Mouse (Mus musculus): Measurements from ENCODE around the gene U2af1. TPM values are rescaled to one million over a fixed set of nuclear protein-coding genes. Genes with fewer than 3 reads are reported as not detected.

U2af1 gene
- polyA plus RNA-seq, 1 experiment from 2014 or later: 124 TPM

DNA sequence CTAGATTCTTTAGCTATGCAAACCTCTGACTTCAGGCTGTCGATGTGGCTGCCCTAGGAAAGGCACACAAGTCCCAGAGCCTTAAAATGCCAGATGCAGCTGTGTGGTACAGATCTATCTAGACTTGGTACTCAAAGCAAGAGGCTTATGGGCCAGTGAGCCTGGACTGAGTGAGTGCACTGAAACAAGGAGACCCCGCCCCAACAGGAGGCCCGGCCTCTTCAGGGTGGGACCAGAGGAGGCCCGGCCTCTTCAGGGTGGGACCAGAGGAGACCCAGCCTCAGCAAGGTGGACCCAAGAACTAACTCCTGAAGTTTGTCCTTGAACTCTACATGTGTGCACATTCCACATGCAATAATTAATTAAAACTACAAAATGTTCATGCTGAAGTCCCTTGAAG is 15.8 kb downstream of the U2af1 start:
- TF ChIP-seq EP300 (IDR thresholded peaks at IDR 0.05; ENCODE audit: low read depth) (no peak), CTCF (IDR thresholded peaks at IDR 0.05; ENCODE audit: low read depth) (no peak)
- Histone ChIP-seq H3K27me3 (ENCODE audit: insufficient read depth, low read length) (no peaks in the 10 kb centered on the region), H3K9me3 (ENCODE audit: low read length) (no peaks in the 10 kb centered on the region), H3K4me2 (ENCODE audit: low read depth, low read length) (no peak overlapping the region), H3K9ac (replicated peaks) (no peak overlapping the region), H3K4me3 (ENCODE audit: low read depth, low read length) (no peak overlapping the region), H3K36me3 (replicated peaks; ENCODE audit: insufficient read depth, low read length) (peaks cover 16% of the 10 kb centered on the region), H3K27ac (ENCODE audit: low read depth) (no peak overlapping the region), H3K4me1 (ENCODE audit: insufficient read depth) (0 out of 2 replicates have a peak, but pooled peaks cover 5% of the 10 kb centered on the region)
- DNase-seq (no peak), ATAC-seq (no peak)
- 57% methylated on average over 4 of the region's 4 CpGs for WGBS (ENCODE audit: insufficient replicate concordance)

DNA sequence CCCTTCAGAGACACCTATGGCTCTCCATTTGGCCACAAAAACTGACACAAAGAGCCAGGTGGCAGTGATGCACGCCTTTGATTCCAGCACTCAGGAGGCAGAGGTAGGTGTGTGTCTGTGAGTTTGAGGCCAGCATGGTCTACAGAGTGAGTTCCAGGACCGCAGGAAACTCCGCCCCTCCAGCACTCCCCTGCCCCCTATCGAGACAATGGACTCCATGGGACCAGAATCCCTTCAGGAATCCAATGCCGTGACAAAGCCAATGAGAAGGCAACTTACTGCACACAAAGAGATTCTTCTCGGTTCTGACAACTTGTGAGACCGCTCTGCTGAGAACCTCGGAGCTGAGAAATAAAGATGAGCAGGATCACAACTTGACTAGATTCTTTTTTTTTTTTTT is 16.4 kb downstream of the U2af1 start:
- WGBS (ENCODE audit: insufficient replicate concordance): 54% methylated on average over 8 of the region's 8 CpGs
- Histone ChIP-seq H3K36me3 (replicated peaks; ENCODE audit: insufficient read depth, low read length) (peaks cover 10% of the 10 kb centered on the region), H3K9ac (replicated peaks) (no peak overlapping the region), H3K27me3 (ENCODE audit: insufficient read depth, low read length) (peaks cover 2% of the 10 kb centered on the region; the same call in 1 of the 2 replicates), H3K4me3 (ENCODE audit: low read depth, low read length) (no peak overlapping the region), H3K4me2 (ENCODE audit: low read depth, low read length) (no peak overlapping the region), H3K27ac (ENCODE audit: low read depth) (no peak overlapping the region), H3K4me1 (ENCODE audit: insufficient read depth) (0 out of 2 replicates have a peak, but pooled peaks cover 7% of the 10 kb centered on the region), H3K9me3 (ENCODE audit: low read length) (no peaks in the 10 kb centered on the region)
- TF ChIP-seq EP300 (IDR thresholded peaks at IDR 0.05; ENCODE audit: low read depth) (no peak), CTCF (IDR thresholded peaks at IDR 0.05; ENCODE audit: low read depth) (no peak)
- ATAC-seq: no peak
- DNase-seq: no peak

DNA sequence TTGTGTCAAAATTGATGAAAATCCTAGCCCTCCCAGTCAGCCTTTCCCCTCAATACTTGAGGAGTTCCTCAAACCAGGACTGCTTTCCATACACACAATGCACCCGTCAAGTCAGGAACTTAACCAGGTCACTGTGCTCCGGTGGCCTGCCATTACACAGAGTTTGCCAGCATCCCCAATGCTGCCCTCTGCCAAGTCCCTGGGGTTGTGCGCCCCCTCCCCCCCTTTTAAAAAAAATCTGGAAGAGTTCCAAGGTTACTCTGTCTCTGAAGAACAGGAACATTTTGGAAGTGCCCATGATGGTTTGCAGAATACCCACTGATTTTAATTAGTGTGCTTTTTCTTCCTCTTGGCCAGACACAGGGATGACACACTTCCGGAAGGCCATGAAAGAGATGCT is 19.0 kb downstream of the U2af1 start:
- H3K27me3 ChIP-seq (ENCODE audit: insufficient read depth, low read length): peaks cover 21% of the 10 kb centered on the region; the same call in 1 of the 2 replicates

DNA sequence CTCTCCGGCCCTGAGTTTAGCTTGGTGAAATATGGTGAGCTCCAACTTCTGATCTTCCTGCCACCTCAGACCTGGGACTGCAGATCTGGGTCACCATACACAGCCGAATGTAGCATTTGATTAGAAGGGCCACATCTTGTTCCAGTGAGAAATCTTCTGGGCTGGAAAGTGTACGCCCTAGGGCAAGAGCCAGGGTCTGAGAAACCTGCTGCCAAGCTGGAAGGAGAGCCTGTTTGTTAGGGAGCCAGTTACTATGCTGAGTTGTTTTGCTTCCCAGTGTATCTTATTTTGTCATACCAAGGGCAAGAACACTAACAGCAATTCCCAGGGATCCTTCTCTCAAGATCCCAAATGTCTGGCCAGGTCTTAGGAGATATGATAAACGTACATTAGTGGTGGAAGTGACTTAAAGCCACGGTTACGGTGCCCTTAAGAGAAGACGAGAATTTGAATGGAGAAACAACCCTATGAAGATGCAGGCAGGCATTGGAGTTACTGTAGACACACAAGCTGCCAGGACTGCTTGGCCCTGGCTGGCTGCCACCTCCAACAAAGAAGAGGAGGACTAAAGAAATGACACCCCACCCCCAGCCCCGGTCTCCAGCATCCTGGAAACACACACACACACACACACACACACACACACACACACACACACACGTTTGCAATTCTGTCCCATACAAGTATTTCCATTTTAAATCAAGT is 20.7 kb downstream of the U2af1 start:
- Histone ChIP-seq H3K9ac (replicated peaks) (no peak overlapping the region), H3K27ac (ENCODE audit: low read depth) (peak overlapping the region; percentile 97), H3K27me3 (ENCODE audit: insufficient read depth, low read length) (peaks cover 21% of the 10 kb centered on the region; the same call in 1 of the 2 replicates), H3K4me2 (ENCODE audit: low read depth, low read length) (no peak overlapping the region), H3K9me3 (ENCODE audit: low read length) (no peaks in the 10 kb centered on the region), H3K4me3 (ENCODE audit: low read depth, low read length) (no peak overlapping the region), H3K36me3 (replicated peaks; ENCODE audit: insufficient read depth, low read length) (no peaks in the 10 kb centered on the region), H3K4me1 (ENCODE audit: insufficient read depth) (peaks cover 13% of the 10 kb centered on the region; the same call in 1 of the 2 replicates)
- ATAC-seq (no peak), DNase-seq (peak; percentile 58)
- WGBS (ENCODE audit: insufficient replicate concordance): 55% methylated on average over 9 of the region's 9 CpGs
- TF ChIP-seq CTCF (IDR thresholded peaks at IDR 0.05; ENCODE audit: low read depth) (no peak), EP300 (IDR thresholded peaks at IDR 0.05; ENCODE audit: low read depth) (no peak)

More for the DNA sequence above, 19.0 kb downstream of the U2af1 start:
- Histone ChIP-seq H3K36me3 (replicated peaks; ENCODE audit: insufficient read depth, low read length) (no peaks in the 10 kb centered on the region), H3K4me1 (ENCODE audit: insufficient read depth) (peaks cover 13% of the 10 kb centered on the region; the same call in 1 of the 2 replicates), H3K27ac (ENCODE audit: low read depth) (0 out of 2 replicates have a peak overlapping the region, but pooled peaks have one; percentile 44), H3K9ac (replicated peaks) (no peak overlapping the region), H3K9me3 (ENCODE audit: low read length) (no peaks in the 10 kb centered on the region), H3K4me3 (ENCODE audit: low read depth, low read length) (no peak overlapping the region), H3K4me2 (ENCODE audit: low read depth, low read length) (no peak overlapping the region)
- TF ChIP-seq CTCF (IDR thresholded peaks at IDR 0.05; ENCODE audit: low read depth): no peak
- no peak for TF ChIP-seq EP300 (IDR thresholded peaks at IDR 0.05; ENCODE audit: low read depth)
- WGBS (ENCODE audit: insufficient replicate concordance): 63% methylated on average over 4 of the region's 4 CpGs
- DNase-seq (peak; percentile 50), ATAC-seq (no peak)

DNA sequence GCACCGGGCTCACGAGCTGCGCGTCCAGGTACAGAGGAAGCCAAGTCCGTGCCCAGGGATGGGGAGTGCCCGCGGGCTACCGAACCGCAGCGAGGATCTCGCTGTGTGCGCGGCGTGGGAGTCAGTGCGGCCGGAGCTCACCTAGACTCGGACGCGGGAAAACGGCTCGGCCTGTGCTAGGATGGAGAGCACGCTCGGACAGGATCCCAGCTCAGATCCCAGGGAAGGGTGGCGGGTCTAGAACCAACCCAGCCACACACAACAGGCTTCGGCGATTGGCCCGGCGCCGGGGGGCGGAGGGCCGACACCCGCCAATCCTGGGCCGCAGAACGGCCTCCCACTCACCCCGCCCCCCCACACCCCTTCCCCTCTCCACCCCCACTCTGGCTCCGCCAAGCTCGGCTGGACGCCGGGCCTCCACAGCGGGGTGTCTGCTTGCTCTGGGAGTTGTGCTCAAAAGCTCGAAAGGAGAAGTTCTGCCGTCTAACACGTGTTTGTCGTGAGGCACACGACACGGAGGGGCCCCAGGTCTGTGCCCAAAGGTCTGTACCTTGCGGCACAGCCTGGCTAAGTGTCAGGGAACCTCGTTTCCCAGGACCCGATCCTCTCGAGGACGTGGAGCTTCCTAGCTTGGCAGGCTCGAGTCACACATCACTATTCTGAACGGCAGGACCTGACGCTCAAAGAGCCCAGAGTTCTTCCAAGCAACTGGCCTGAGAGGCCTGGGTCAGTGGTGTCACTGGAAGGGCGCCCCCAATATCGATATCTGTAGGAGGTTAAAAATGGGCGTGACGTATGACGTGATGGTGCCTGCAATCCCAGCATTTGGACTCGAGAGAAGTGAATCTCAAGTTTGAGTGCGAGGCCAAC is 21.5 kb downstream of the U2af1 start, which contains the start of gene Cbs:
Cbs (minus strand) TSS at position 297 of the 870 bp plus-strand sequence.
- H3K4me2 ChIP-seq (ENCODE audit: low read depth, low read length): peak within 1 kb of the TSS; percentile 76
- no peak for TF ChIP-seq CTCF (IDR thresholded peaks at IDR 0.05; ENCODE audit: low read depth)
- TF ChIP-seq EP300 (IDR thresholded peaks at IDR 0.05; ENCODE audit: low read depth): peak; percentile 10; the same call in 1 of the 2 replicates
- H3K27ac ChIP-seq (ENCODE audit: low read depth): peak within 1 kb of the TSS; percentile 97
- peaks cover 21% of the 10 kb centered on the region; the same call in 1 of the 2 replicates for H3K27me3 ChIP-seq (ENCODE audit: insufficient read depth, low read length)
- H3K9ac ChIP-seq (replicated peaks): peak within 1 kb of the TSS; percentile 69
- peak; percentile 85 for DNase-seq
- H3K9me3 ChIP-seq (ENCODE audit: low read length): no peaks in the 10 kb centered on the region
- no peaks in the 10 kb centered on the region for H3K36me3 ChIP-seq (replicated peaks; ENCODE audit: insufficient read depth, low read length)
- ATAC-seq: peak; percentile 85
- WGBS (ENCODE audit: insufficient replicate concordance): 3% methylated on average over 55 of the region's 61 CpGs
- peaks cover 13% of the 10 kb centered on the region; the same call in 1 of the 2 replicates for H3K4me1 ChIP-seq (ENCODE audit: insufficient read depth)
- H3K4me3 ChIP-seq (ENCODE audit: low read depth, low read length): peak within 1 kb of the TSS; percentile 55

All from liver, postnatal 0 days (tissue).